Mouse (Mus musculus) forebrain, postnatal 0 days (tissue): ENCODE results near the gene Sh3gl2. TPM values are rescaled to one million over a fixed set of nuclear protein-coding genes. Genes with fewer than 3 reads are reported as not detected.

Experiments used
- ATAC-seq: fragments of 200-750 bp; cut with Nextera tagmentation; 2 replicates; pipeline ENCODE4 v1.8.0; 2017; ENCODE audit warnings: mild to moderate bottlenecking, moderate library complexity
- DNase-seq: peaks from one replicate; pipeline ENCODE4 v3.0.0-alpha.2; 2015
- H3K27ac ChIP-seq: fragments of 300-500 bp; sonication (generic); 2 replicates; pipeline ENCODE4 v1.5.1; 2014; ENCODE audit warnings: low read depth, mild to moderate bottlenecking, antibody characterized with exemption, low read length, moderate library complexity, mixed read lengths
- H3K27me3 ChIP-seq: fragments of 300-500 bp; sonication (generic); 2 replicates; pipeline ENCODE4 v1.6.1; 2014; ENCODE audit warnings: mild to moderate bottlenecking, low read length, mixed read lengths; ENCODE audit not compliant: insufficient read depth
- H3K36me3 ChIP-seq: fragments of 300-500 bp; sonication (generic); 2 replicates; pipeline ENCODE4 v1.6.1; 2014; ENCODE audit warnings: mild to moderate bottlenecking, moderate library complexity; ENCODE audit not compliant: insufficient read depth
- H3K4me1 ChIP-seq: fragments of 300-500 bp; sonication (generic); 2 replicates; pipeline ENCODE4 v1.6.1; 2014; ENCODE audit warnings: antibody characterized with exemption; ENCODE audit not compliant: insufficient read depth
- H3K4me2 ChIP-seq: fragments of 300-500 bp; sonication (generic); 2 replicates; pipeline ENCODE4 v1.6.1; 2014; ENCODE audit warnings: low read depth, mild to moderate bottlenecking, moderate library complexity
- H3K4me3 ChIP-seq: fragments of 300-500 bp; sonication (generic); 2 replicates; pipeline ENCODE4 v1.5.1; 2014; ENCODE audit warnings: low read depth, low read length, mixed read lengths
- H3K9ac ChIP-seq: fragments of 300-500 bp; sonication (generic); 2 replicates; pipeline ENCODE4 v1.6.1; 2014; ENCODE audit warnings: mild to moderate bottlenecking
- H3K9me3 ChIP-seq: fragments of 300-500 bp; sonication (generic); 2 replicates; pipeline ENCODE4 v1.6.1; 2016; ENCODE audit warnings: low read length
- CTCF ChIP-seq: sonication (generic); IDR thresholded peaks from 2 replicates; pipeline ENCODE4 v1.5.1; 2016; ENCODE audit warnings: antibody characterized with exemption, control low read depth, low read depth
- WGBS: fragments of 180-500 bp; shearing (Covaris S2); extraction: QIAGEN DNeasy Blood & Tissue Kit; methylation state at CpG from one replicate; pipeline ENCODE4 v1.1.7; 2014; 5-methylcytosine and 5-hydroxymethylcytosine counted together
- polyA plus RNA-seq: library from polyadenylated mRNA; unstranded; fragments of >200 nt; fragmentation: Nextera tagmentation; extraction: Ambion mirVana; gene quantifications from 2 replicates; pipeline ENCODE4 v1.2.1, GENCODE M21; 2015
- total RNA-seq: library from RNA; depleted of rRNA; stranded (reverse); fragments of >200 nt; gene quantifications from 2 replicates; pipeline ENCODE4 v1.2.3, GENCODE M21; 2014

The Sh3gl2 gene
- total and polyA plus RNA-seq, 2 experiments from 2014 or later = 31.9 to 122 TPM

DNA sequence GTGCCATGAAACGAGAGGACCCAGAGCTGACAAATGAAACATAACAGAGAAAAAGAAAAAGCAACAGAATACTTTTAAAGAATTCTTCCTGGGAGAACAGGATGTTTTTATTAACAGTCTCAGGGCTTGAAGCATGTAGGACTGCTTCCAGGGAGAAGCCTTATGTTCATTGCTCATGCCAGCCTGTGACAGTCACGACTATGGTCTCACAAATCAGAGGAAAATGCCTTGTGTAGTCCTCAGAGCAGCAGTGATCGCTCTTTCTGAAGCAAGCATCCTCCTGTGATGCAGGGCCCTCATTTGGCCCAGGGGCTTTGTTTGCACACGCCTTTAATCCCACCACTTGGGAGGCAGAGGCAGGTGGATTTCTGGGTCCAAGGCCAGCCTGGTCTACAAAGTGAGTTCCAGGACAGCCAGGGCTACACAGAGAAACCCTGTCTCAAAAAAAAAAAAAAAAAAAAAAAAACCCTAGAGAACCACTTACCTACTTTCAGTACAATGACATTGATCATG is 129.8 kb downstream of the Sh3gl2 start:
- 64% methylated on average over 4 of the region's 4 CpGs for WGBS
- Histone ChIP-seq H3K9ac (no peak overlapping the region), H3K27me3 (no peaks in the 10 kb centered on the region), H3K4me1 (no peaks in the 10 kb centered on the region), H3K36me3 (no peaks in the 10 kb centered on the region), H3K27ac (peak overlapping the region; percentile 29; the same call in 1 of the 2 replicates), H3K4me2 (no peak overlapping the region), H3K9me3 (no peaks in the 10 kb centered on the region), H3K4me3 (no peak overlapping the region)
- TF ChIP-seq CTCF = no peak
- DNase-seq (peak; percentile 74), ATAC-seq (peak; percentile 83)

DNA sequence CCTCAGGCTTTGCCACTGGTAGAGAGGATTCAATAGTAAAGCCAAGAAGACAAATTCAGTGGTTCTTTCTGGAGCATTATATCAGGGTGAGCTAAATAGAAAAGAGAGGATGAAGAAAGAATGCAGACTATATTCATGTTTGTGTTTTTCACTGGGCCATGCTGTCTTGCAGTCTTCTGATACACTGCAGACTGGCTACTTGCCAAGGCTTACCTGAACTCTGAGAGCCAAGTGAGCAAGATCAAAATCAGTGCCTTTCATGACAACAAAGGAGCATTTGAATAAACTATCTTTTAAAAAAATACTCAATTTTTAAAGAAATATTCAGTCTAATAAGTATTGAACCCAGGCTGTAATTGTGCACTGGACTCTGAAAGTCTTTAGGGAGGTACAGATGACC is 131.4 kb downstream of the Sh3gl2 start:
- Histone ChIP-seq H3K9ac (no peak overlapping the region), H3K9me3 (no peaks in the 10 kb centered on the region), H3K36me3 (no peaks in the 10 kb centered on the region), H3K4me3 (no peak overlapping the region), H3K27me3 (no peaks in the 10 kb centered on the region), H3K4me1 (no peaks in the 10 kb centered on the region), H3K4me2 (no peak overlapping the region), H3K27ac (no peak overlapping the region)
- TF ChIP-seq CTCF = no peak
- DNase-seq = no peak
- no peak for ATAC-seq

DNA sequence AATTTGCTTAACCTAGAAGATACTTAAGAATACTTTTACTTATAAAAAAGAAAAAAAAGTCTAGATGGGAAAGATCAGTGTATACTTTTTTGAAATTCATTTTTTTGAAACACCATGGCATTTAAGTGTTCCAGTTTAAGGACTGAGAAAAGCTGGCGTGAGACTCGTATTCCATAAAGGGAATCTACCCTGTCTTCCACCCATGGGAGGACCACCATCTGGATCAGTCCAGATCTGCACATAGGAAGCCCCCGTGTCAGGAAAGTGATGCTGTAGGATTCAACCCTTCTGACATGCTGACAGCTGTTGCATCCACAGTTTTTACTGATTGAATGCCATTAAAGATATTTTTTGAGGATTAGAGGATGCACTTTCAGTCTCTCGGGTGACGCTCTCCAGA is 134.2 kb downstream of the Sh3gl2 start:
- 80% methylated on average over 5 of the region's 5 CpGs for WGBS
- Histone ChIP-seq H3K36me3 (no peaks in the 10 kb centered on the region), H3K4me1 (no peaks in the 10 kb centered on the region), H3K27ac (no peak overlapping the region), H3K27me3 (no peaks in the 10 kb centered on the region), H3K4me2 (no peak overlapping the region), H3K9ac (no peak overlapping the region), H3K9me3 (no peaks in the 10 kb centered on the region), H3K4me3 (no peak overlapping the region)
- ATAC-seq (peak; percentile 48; the same call in 1 of the 2 replicates), DNase-seq (no peak)
- TF ChIP-seq CTCF = no peak

DNA sequence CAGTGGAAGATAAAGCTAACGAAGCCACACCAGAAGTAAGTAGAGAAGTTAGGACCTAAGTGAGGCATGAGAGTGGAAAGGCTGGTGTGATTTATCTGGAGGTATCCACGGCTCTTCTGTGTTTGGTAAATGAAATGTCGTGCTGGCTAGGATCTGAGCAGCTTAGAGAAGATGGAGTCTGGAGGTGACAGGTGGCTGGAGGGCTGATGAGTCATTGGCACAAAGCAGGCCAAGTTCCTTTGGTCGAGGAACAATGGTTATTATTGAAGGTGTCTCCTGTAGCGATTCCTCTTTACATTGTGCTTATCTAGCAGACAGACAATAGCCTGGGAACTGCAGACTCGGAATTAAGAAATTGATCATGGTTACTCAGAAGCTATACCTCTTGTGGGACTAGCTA is 135.8 kb downstream of the Sh3gl2 start:
- no peak for ATAC-seq
- no peak for DNase-seq
- no peak overlapping the region for H3K4me2 ChIP-seq
- no peak for TF ChIP-seq CTCF
- H3K27me3 ChIP-seq = no peaks in the 10 kb centered on the region
- 65% methylated on average over 6 of the region's 6 CpGs for WGBS
- no peaks in the 10 kb centered on the region for H3K4me1 ChIP-seq
- no peak overlapping the region for H3K9ac ChIP-seq
- H3K36me3 ChIP-seq = no peaks in the 10 kb centered on the region
- H3K4me3 ChIP-seq = no peak overlapping the region
- H3K27ac ChIP-seq = no peak overlapping the region
- H3K9me3 ChIP-seq = no peaks in the 10 kb centered on the region

GRCm38 (mm10) chr4:85345911-85346310 is 141.0 kb downstream of the Sh3gl2 start:
- TF ChIP-seq CTCF = no peak
- peaks cover 4% of the 10 kb centered on the region; the same call in 1 of the 2 replicates for H3K4me1 ChIP-seq
- H3K4me3 ChIP-seq = no peak overlapping the region
- no peaks in the 10 kb centered on the region for H3K27me3 ChIP-seq
- H3K9ac ChIP-seq = no peak overlapping the region
- no peaks in the 10 kb centered on the region for H3K36me3 ChIP-seq
- peak; percentile 36 for DNase-seq
- no peak overlapping the region for H3K4me2 ChIP-seq
- H3K27ac ChIP-seq = no peak overlapping the region
- H3K9me3 ChIP-seq = no peaks in the 10 kb centered on the region
- WGBS = 68% methylated on average over 6 of the region's 6 CpGs
- no peak for ATAC-seq

GRCm38 (mm10) chr4:85348079-85348643 is 143.2 kb downstream of the Sh3gl2 start:
- Histone ChIP-seq H3K4me3 (no peak overlapping the region), H3K9me3 (no peaks in the 10 kb centered on the region), H3K4me1 (peaks cover 4% of the 10 kb centered on the region; the same call in 1 of the 2 replicates), H3K4me2 (no peak overlapping the region), H3K9ac (no peak overlapping the region), H3K27ac (0 out of 2 replicates have a peak overlapping the region, but pooled peaks have one; percentile 45), H3K36me3 (no peaks in the 10 kb centered on the region), H3K27me3 (no peaks in the 10 kb centered on the region)
- DNase-seq (no peak), ATAC-seq (no peak)
- WGBS = 36% methylated on average over 8 of the region's 8 CpGs
- no peak for TF ChIP-seq CTCF

GRCm38 (mm10) chr4:85362661-85363060 is 157.7 kb downstream of the Sh3gl2 start:
- Histone ChIP-seq H3K27ac (no peak overlapping the region), H3K27me3 (no peaks in the 10 kb centered on the region), H3K36me3 (no peaks in the 10 kb centered on the region), H3K4me3 (no peak overlapping the region), H3K9me3 (no peaks in the 10 kb centered on the region), H3K4me1 (no peaks in the 10 kb centered on the region), H3K4me2 (no peak overlapping the region), H3K9ac (no peak overlapping the region)
- ATAC-seq (peak; percentile 45; the same call in 1 of the 2 replicates), DNase-seq (peak; percentile 14)
- WGBS = 83% methylated on average over 3 of the region's 3 CpGs
- TF ChIP-seq CTCF = no peak
